22 mouse cellular contexts compared by ENCODE assay signal in the genomic region with DNA sequence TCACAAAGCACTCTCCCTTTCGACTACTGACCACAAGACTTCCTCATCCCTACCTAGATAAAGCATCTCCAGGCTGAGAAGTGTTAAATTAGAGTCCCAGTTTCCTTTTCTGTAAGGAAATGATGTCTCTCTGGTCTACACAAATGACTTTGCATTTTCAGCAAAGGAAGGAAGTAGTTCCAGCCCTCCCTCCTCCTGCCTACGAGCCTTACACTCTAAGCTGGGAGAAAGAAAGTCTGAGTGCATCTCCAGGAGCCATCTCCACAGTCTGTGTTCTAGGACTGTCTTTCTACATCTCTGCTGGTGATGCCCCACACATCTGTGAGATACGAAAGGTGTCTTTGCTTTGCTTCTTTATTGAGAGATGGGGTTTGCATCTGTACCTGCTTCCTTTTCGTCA.
DNase-seq lines count a peak whose midpoint lies in the region; ATAC-seq and TF ChIP-seq lines count a peak whose summit lies in the region.
"Had no signal": no experiment of that assay in that cellular context is flagged by ENCODE, and none has a peak within 500 bp of the region (broad histone marks: within the 10 kb centered on the region; RNA-seq: fewer than 3 reads in every experiment).

No protein-coding gene starts in this region.

- no peak for TF ChIP-seq CTCF in midbrain, postnatal 0 days (IDR thresholded peaks at IDR 0.05)

- 0 out of 2 replicates have a peak, but pooled peaks cover 2% of the 10 kb centered on the region for H3K9me3 ChIP-seq in embryonic facial prominence, embryonic 10.5 days
- no peaks in the 10 kb centered on the region for H3K9me3 ChIP-seq in midbrain, postnatal 0 days (ENCODE audit: low read length)
- H3K9me3 ChIP-seq: embryonic facial prominence, embryonic 13.5 days; embryonic facial prominence, embryonic 15.5 days; forebrain, embryonic 10.5 days; forebrain, embryonic 12.5 days had no signal

- no peak overlapping the region for H3K4me3 ChIP-seq in embryonic facial prominence, embryonic 10.5 days
- no peak overlapping the region for H3K4me3 ChIP-seq in midbrain, postnatal 0 days (ENCODE audit: low read depth, low read length)
- H3K4me3 ChIP-seq: embryonic facial prominence, embryonic 13.5 days; embryonic facial prominence, embryonic 15.5 days; erythroblast, embryonic 14.5 days; forebrain, embryonic 10.5 days; forebrain, embryonic 12.5 days had no signal

- H3K9ac ChIP-seq in midbrain, postnatal 0 days (replicated peaks; ENCODE audit: low read length, poor library complexity, severe bottlenecking) = no peak overlapping the region
- H3K9ac ChIP-seq: embryonic facial prominence, embryonic 13.5 days; embryonic facial prominence, embryonic 15.5 days; forebrain, embryonic 12.5 days had no signal

- peak overlapping the region; percentile 48; the same call in 1 of the 2 replicates for H3K27ac ChIP-seq in embryonic facial prominence, embryonic 10.5 days (replicated peaks)
- no peak overlapping the region for H3K27ac ChIP-seq in midbrain, postnatal 0 days (ENCODE audit: low read depth, low read length)
- H3K27ac ChIP-seq: embryonic facial prominence, embryonic 13.5 days; embryonic facial prominence, embryonic 15.5 days; forebrain, embryonic 10.5 days; forebrain, embryonic 12.5 days had no signal

- H3K36me3 ChIP-seq in embryonic facial prominence, embryonic 10.5 days (replicated peaks) = no peaks in the 10 kb centered on the region
- no peaks in the 10 kb centered on the region for H3K36me3 ChIP-seq in midbrain, postnatal 0 days (ENCODE audit: insufficient read depth, low read length)
- H3K36me3 ChIP-seq: embryonic facial prominence, embryonic 13.5 days; embryonic facial prominence, embryonic 15.5 days; forebrain, embryonic 10.5 days; forebrain, embryonic 12.5 days had no signal

- no peak for DNase-seq in frontal cortex, adult 2 months (ENCODE audit: extremely low spot score in 1 of 2, low spot score in 1 of 2)
- DNase-seq in 416B (ENCODE audit: low read depth) = peak; percentile 14
- no peak for DNase-seq in embryonic facial prominence, embryonic 10.5 days (ENCODE audit: low spot score)
- DNase-seq in midbrain, postnatal 0 days (ENCODE audit: low spot score) = no peak
- DNase-seq in urinary bladder, postnatal 10 days (ENCODE audit: low spot score) = no peak
- DNase-seq: adrenal gland, adult 2 months; adrenal gland, postnatal 10 days; adrenal gland, postnatal 25 days; cerebellum, adult 11-12 months; cerebellum, adult 2 months; cerebellum, adult 9-10 months; cerebellum, postnatal 10 days; cerebellum, postnatal 25 days had no signal

- H3K4me1 ChIP-seq in embryonic facial prominence, embryonic 10.5 days = peaks cover 20% of the 10 kb centered on the region
- no peaks in the 10 kb centered on the region for H3K4me1 ChIP-seq in midbrain, postnatal 0 days (ENCODE audit: insufficient read depth, low read length)
- H3K4me1 ChIP-seq: forebrain, embryonic 10.5 days; forebrain, embryonic 12.5 days had no signal

- peak; percentile 51; the same call in 1 of the 2 replicates for ATAC-seq in frontal cortex, adult (ENCODE audit: low TSS enrichment)
- ATAC-seq in common myeloid progenitor, adult 5-6 weeks (replicated peaks; ENCODE audit: low read depth, poor library complexity, severe bottlenecking) = peak; percentile 39; the same call in 1 of the 2 replicates
- ATAC-seq in midbrain, postnatal 0 days (ENCODE audit: low FRiP score) = no peak
- ATAC-seq: forebrain, embryonic 14.5 days; forebrain, embryonic 16.5 days had no signal

- no peaks in the 10 kb centered on the region for H3K27me3 ChIP-seq in embryonic facial prominence, embryonic 10.5 days (replicated peaks; ENCODE audit: low read depth, poor library complexity, severe bottlenecking)
- no peaks in the 10 kb centered on the region for H3K27me3 ChIP-seq in midbrain, postnatal 0 days (ENCODE audit: insufficient read depth, low read length)
- H3K27me3 ChIP-seq: embryonic facial prominence, embryonic 13.5 days; embryonic facial prominence, embryonic 15.5 days; forebrain, embryonic 12.5 days had no signal

- H3K4me2 ChIP-seq in midbrain, postnatal 0 days (ENCODE audit: low read depth, low read length, poor library complexity, severe bottlenecking) = no peak overlapping the region
- H3K4me2 ChIP-seq: embryonic facial prominence, embryonic 13.5 days; embryonic facial prominence, embryonic 15.5 days; forebrain, embryonic 12.5 days had no signal

- WGBS in embryonic facial prominence, embryonic 10.5 days = 82% methylated on average over 4 of the region's 4 CpGs
- WGBS in midbrain, postnatal 0 days = 81% methylated on average over 4 of the region's 4 CpGs
